Mouse (Mus musculus): ENCODE data around the gene Kctd5.
"Not testable (repeated sequence)": the region's sequence is repeated elsewhere in the genome, so short reads cannot be mapped to it uniquely, and the experiment has no call there.

Gene Kctd5

DNA sequence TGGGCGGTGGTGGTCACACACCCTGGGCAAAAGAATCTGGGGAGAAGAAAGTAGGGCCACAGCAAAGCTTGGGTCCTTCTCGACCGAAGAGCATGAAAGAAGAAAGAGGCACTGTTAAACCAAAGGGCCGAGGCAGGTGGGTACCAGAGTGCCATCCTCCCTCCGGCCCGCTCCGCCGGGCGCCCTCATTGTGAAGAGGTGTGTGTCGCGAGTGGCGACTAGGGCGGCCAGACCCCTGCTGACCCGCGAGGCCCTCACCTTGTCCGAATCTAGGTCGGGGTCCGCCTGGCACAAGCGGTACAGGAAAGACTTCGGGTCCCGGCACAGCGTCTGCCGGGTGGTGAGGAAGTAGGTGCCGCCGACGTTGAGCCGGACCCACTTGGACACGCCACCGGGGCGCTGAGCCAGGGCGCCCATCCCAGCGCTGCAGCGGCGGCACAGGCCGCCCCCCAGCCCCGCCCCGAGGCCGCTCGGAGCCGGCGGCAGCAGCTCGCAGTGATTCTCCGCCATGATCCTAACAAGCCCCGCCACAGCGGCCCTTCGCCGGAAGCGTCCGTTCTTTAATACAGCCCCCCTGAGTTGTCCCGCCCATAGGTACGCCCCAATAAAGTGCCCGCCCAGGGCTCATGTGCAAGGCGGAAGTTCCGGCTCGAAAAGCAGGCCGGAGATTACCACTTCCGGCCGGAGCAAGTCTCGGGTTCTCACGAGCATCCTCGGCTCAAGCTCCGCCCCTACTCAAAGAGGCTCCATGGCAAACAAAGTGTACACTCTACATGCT is at the start of gene Kctd5:
Gene Kctd5, minus strand, starts transcription at position 567 of the 778 bp plus-strand sequence.
- peak; percentile 97 for DNase-seq (ENCODE audit: low read depth, low spot score)

DNA sequence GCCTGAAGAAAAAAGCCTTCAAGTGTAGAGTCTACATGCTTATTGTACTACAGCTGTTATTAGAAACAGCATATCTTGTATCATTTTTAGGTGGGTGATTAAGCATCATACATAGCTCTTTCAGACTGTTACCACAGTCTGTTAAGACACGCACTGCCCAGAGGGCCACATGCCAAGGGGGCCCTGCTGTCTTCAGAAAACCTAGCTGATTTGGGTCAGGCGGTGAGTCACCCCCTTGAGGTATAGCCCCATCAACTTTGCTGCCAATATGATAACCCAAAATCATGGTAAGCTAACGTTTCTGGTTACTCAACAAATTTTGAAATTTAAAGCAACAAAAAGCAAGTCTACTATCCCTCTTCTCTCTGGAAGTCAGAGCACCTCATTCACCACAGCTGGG is 46.2 kb upstream of the Kctd5 start:
- peak; percentile 90 for DNase-seq (ENCODE audit: low read depth, low spot score)

- DNase-seq (ENCODE audit: low read depth, low spot score), result no peak
Observed at GRCm38 (mm10) chr17:24113031-24113430, 39.7 kb upstream of the Kctd5 start.

- DNase-seq (ENCODE audit: low read depth, low spot score), result no peak
Observed at GRCm38 (mm10) chr17:24111256-24111655, 38.0 kb upstream of the Kctd5 start.

- DNase-seq (ENCODE audit: low read depth, low spot score), result no peak
Observed at GRCm38 (mm10) chr17:24108896-24109295, 35.6 kb upstream of the Kctd5 start.

DNA sequence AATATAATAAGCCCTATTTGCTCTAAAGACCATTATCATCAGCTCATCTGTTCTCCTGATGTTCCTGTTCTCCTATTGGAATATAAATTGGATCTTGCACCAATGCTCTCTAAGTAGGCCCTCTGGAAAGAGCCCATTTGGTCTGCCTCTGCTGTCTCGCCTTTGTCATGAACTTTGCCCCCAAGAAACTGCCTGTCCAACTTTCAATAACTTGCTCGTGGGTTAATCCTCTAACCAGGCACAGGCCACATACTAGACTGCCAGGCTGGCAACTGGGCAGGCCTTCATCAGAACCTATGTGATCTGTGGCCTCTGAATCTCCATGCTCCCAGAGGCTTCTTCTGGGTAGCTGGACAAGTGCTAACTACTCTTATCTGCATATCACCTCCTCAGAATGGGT is 31.8 kb upstream of the Kctd5 start:
- no peak for DNase-seq (ENCODE audit: low read depth, low spot score)

DNA sequence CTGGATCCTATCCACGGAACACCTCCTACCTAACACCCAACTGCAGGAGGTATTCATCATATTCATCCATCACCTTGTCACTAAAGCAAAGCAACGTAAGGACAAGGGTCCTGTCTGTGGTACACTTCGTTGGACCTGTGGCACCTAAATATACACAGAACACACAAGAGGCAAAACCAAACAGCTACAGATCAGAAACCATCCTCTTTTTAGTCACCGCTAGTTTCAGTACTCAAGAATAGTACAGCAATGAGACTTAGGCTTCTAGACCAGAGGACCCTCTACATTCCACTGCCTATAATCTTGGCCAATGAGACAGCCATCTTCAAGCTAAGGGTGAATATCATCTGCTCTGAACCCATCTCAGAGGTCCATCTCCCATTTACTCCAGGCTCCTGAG is 25.1 kb upstream of the Kctd5 start:
- DNase-seq (ENCODE audit: low read depth, low spot score), result no peak

DNA sequence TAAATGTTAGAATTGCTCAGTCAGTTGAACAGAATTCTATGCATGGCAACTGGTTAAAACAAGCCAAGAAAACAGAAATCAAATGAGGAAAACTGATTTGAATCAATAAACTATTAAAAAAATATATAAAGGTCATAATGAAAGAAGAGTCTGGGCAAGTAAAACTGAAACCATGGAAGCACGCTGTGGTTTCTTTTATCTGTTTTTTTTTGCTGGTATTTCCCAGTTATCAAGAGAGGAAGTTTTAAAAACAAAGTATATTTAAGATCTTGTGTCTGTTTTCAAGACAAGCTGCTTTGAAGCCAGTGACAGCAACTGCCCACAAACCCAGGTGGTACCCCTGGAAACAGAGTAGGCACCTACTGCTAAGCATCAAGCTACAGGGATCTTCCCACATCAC is 17.3 kb upstream of the Kctd5 start:
- no peak for DNase-seq (ENCODE audit: low read depth, low spot score)

DNA sequence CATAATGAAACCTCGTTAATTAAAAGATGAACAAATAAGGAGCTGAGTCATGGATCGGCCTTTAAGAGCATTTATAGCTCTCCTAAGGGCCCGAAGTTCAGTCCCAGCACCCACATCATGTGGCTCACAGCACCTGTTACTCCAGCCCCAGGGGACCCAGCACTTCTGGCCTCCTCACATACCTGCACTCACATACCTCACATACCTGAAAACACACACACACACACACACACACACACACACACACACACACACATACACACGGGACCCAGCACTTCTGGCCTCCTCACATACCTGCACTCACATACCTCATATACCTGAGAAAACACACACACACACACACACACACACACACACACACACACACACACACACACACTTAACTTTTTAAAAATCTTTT is 13.1 kb upstream of the Kctd5 start:
- DNase-seq (ENCODE audit: low read depth, low spot score), result not testable (repeated sequence)

DNA sequence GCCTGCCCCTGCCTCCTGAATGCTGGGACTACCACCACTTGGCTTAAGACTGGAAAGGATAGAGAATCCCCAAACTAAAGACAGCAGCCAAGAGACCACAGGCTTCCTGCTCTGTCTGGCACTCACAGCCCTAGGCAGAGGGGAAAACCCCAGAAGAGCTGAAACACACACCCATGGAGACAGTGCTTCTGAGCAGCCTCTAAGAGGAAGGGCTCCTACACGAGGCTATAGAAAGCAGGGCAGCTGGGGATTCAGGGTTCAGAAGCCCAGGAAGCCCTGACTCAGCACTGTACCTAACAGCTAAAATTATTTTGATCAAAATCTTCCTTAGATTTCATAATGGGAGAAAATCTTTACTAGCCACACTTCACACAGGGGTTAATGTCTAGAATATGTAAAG is 11.3 kb upstream of the Kctd5 start:
- DNase-seq (ENCODE audit: low read depth, low spot score), result no peak

DNA sequence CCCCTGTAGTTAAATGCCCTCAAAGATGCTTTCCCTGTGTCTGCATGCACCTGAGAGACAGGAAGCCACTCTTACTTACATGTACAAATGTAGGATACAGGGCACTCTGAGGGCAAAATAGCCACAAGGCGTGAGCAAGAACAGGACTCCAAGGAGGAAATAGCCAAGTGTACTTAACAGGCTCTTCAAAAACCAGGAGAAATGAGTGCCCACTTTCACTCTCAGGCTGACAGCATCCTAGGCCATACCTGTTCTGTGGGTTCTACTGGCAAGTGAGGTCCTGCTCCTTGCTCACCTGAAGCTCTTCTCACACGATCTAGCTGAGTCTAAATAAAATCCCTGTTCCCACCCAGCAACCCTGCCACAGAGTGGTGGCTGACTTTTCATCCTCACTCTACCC is 3.8 kb upstream of the Kctd5 start:
- no peak for DNase-seq (ENCODE audit: low read depth, low spot score)

DNA sequence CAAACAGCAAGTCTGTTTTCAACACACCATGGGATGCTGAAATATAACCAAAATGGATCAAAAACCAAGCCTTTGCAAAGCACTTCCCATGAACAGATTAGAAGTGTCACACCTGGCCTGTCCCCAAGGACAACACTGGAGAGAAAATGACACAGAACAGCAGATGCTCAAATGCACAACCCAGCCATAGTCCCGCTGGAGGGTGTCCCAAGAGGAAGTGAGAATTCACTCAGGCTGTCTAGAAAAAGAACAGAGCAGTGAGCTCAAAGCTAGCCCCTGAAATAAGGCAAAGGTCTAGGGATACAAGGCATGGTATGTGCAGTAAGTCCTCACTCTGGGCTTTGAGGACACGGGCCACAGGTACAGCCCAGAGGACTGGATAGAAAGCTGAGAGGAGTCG is 3.8 kb downstream of the Kctd5 start:
- DNase-seq (ENCODE audit: low read depth, low spot score), result no peak

DNA sequence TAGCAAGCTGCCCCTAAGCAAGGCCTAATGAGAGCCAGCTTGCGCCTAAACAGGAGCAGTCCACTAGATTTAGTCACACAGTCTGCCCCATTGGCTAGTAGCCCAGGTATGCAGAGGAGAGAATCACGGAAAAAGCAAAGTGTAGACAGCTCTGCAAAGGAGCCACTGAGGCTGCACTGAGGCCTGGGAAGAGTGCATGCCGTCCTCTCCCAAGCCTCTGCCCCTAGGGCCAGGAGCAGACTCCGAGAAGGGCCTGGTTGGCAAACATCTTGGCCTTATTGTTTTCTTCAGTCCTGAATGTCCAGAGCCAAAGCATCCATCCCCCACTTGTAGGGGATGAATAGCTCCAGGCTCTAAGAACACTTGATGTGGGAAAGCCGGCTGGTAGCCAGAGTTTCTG is 5.0 kb downstream of the Kctd5 start:
- peak; percentile 87 for DNase-seq (ENCODE audit: low read depth, low spot score)

DNA sequence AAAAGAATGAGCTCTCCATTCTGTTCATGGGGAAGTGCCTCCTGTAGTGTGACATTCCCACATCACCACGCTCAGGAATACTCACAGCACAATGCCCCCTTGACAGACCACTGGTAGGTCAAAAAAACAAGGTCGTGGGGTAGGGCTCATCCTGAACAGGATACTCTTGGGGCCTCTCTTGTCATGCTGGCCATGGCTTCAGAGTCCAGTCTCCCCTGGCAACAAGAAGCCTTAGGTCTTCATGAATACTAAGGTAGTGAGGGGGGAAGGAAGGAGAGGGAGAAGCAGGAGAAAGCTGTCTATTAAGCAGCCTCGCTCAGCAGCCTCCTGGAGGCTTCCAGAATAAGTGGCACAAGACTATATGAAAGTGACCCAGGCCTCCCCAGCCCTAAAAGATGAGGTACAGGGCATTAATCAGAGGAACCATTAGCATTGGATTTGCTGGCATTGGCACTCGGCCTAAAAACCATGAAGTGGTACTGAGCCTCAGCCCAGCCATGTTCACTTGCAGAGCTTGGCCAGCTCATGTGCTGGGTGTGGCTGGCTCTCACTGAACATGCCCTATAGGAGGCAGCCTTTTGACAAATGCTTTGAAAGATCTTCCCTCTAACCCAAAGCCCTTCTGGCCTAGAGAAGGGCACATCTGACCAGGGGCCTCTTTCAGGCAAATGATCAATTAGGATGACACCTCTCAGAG is 10.7 kb downstream of the Kctd5 start:
- DNase-seq (ENCODE audit: low read depth, low spot score), result peak; percentile 20

- DNase-seq (ENCODE audit: low read depth, low spot score), result peak; percentile 55
Observed at GRCm38 (mm10) chr17:24057730-24058245, 15.5 kb downstream of the Kctd5 start.

DNA sequence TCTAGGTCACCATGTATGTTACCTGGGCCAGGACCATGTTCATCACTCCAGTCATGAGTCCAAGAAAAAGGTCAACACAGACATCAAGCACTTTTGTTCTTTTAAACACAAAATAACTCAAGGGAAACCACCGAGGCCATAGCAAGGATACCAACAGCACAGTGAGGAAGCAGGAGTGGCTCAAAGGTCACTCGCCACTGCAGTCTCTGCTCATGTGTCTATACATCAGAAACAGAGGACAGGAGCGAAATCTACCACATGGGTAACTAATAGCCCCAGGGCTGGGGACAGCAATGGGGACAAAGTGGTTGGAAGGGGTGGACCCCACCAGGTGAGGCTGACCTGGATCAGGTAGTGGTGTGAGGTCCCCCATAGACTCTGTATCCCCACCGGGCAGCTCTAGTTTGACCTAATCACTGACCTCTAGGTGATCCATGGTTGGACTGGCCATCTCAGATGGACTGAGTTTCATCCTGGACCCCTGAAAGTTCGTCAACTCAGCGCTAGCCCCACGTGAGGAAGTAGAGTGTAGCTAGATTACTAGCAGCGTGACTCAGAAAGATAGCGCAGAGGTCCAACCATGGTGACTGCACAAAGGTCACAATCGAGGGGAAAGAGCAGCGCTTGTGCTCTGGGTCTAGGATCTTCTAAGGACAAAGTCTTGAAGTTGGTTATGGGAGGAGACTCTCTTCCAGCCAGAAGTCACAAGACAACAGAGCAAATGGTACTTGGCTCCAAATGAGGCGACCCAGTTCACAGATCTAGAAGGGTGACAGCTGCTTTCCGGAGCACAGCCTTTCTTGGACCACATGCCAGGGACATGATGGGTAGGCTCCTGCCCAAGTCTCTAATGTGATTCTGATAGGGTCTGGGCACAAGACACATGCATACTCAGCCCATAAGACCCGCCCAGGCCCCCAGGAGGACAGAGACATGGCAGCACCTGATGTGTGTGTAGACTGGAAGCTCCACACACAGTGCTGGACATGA is 16.4 kb downstream of the Kctd5 start:
- no peak for DNase-seq (ENCODE audit: low read depth, low spot score)

DNA sequence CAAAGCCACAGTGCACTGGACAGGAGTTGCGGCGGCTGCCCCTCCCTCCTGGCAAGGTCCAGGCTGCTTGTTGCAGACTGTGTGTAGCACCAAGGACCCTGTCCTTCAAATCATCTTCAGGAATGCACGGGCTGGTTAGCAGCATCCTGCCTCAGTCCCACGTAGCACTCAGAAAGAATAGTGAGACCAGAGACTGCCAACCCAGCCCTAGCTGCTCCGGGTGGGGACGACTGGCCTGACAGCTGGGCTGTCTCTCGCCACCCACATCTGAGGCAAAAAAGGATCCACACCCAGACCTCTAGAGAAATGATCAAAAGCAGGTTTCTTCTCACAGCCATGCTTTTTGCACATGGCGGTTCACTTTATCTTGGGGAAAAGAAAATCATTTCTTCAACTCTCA is 24.3 kb downstream of the Kctd5 start:
- no peak for DNase-seq (ENCODE audit: low read depth, low spot score)

DNA sequence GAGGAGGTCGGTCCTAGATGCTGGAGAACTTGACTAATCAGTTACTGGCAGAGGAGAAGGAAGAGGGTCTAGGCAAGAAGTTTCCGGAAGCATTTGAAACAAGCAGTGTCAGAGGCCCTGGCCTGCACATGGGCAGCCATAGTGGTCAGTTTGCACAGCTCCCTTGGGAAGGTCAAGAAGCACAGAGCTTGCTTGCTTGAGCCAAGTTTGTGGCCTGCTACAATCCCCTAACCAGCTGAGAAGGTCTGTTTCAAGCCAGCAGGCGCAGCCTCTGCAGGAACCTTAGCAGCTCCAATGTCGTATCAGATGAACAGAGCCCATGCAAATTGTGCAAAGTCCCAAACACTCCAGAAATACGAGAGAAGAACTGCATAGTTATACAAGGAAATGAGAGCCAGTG is 25.2 kb downstream of the Kctd5 start:
- no peak for DNase-seq (ENCODE audit: low read depth, low spot score)

- no peak for DNase-seq (ENCODE audit: low read depth, low spot score)
Observed at GRCm38 (mm10) chr17:24046026-24046425, 27.3 kb downstream of the Kctd5 start.

DNA sequence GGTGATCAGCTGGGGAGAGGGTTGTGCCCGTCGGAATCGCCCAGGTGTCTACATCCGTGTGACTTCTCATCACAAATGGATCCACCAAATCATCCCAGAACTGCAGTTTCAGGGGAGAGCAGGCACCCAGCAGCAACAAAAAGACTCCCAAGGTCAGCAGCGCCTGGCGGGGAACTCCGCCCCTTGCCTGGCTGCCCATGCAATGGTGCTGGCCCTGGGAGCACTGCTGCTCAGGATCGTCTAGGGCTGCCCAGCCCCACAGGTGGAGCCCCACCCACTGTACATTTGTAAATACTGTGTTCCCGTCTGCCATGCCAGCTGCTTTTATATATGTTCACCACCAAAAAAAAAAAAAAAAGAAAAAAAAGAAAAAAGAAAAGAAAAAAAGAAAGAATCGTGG is 27.7 kb downstream of the Kctd5 start:
- DNase-seq (ENCODE audit: low read depth, low spot score), result no peak

GRCm38 (mm10) chr17:24044482-24044881 is 28.8 kb downstream of the Kctd5 start:
- no peak for DNase-seq (ENCODE audit: low read depth, low spot score)

- no peak for DNase-seq (ENCODE audit: low read depth, low spot score)
Observed at GRCm38 (mm10) chr17:24037844-24038243, 35.4 kb downstream of the Kctd5 start, which contains the start of gene Prss27. Gene Prss27, plus strand, starts transcription at chr17:24038144.
